Mouse (Mus musculus): ENCODE measurements at regions not wholly inside any gene's neighbourhood (a gene's known extent, or its start where the extent isn't known, plus 50 kb on each side); places are given as distances from the start of the nearest gene placed in this dataset.

- DNase-seq (ENCODE audit: low spot score) = peak; percentile 14
Observed at GRCm38 (mm10) chr8:54330106-54330505, 199.3 kb upstream of the Asb5 start.

GRCm38 (mm10) chr8:54331883-54332282, 197.5 kb upstream of the Asb5 start:
- no peak for DNase-seq (ENCODE audit: low spot score)

DNA sequence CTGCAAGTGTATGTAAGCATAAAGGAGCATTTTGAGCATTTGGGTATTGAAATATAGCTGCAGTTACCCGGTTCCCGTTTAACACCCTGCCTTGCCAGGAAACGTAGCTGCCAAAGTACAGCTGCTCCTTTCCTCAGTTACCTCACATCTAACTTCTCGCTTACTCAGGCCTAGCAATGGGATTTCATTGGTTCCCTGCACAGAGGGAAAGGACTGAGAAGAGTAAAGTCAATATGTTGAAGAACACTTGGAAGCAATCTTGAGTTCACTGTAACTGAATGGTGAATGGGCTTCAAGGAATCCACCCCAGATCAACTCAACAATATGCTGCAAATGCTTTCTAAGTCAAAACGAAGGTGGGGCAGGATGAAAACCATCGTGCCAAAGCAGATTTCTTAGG, 178.3 kb upstream of the Asb5 start:
- DNase-seq (ENCODE audit: low spot score) = no peak

GRCm38 (mm10) chr8:54361716-54362115, 167.7 kb upstream of the Asb5 start:
- no peak for DNase-seq (ENCODE audit: low spot score)

DNA sequence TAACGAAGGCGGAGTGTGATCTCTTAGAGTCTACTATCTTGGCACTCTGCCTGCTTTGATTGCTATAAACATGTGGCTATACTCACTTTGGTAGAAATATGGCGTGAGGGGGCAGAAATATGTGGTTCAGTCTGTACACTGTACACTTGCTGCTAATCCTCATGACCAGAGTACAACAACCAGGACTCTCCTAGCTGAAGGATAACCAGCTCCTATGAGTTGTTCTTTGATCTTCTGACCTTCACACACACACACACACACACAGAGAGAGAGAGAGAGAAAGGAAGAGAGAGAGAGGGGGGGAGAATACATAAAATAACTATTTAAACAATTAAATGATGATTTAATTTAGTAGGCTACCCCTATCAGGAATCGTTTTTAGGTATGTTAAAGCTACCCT, 158.9 kb upstream of the Asb5 start:
- no peak for DNase-seq (ENCODE audit: low spot score)

DNA sequence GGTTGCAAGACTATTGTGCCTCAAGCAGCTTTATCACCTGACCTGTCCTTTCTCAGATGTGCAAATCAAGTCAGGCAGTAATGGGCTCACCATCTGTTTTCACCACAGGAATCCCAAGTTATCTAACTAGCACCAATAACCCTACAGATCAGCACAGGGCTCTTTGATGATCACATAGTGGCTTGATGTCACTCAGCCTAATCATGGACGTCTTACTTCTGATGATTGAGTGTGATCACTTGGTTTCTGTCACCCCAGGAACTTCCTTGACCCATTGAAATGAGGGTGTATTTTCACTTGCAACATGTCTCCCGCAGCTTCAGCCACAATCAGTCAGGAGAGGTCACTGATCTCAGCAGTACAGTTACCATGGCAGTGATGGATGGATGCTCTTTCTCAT, 158.3 kb upstream of the Asb5 start:
- no peak for DNase-seq (ENCODE audit: low spot score)

GRCm38 (mm10) chr8:54372921-54373320, 156.5 kb upstream of the Asb5 start:
- DNase-seq (ENCODE audit: low spot score) = no peak

DNA sequence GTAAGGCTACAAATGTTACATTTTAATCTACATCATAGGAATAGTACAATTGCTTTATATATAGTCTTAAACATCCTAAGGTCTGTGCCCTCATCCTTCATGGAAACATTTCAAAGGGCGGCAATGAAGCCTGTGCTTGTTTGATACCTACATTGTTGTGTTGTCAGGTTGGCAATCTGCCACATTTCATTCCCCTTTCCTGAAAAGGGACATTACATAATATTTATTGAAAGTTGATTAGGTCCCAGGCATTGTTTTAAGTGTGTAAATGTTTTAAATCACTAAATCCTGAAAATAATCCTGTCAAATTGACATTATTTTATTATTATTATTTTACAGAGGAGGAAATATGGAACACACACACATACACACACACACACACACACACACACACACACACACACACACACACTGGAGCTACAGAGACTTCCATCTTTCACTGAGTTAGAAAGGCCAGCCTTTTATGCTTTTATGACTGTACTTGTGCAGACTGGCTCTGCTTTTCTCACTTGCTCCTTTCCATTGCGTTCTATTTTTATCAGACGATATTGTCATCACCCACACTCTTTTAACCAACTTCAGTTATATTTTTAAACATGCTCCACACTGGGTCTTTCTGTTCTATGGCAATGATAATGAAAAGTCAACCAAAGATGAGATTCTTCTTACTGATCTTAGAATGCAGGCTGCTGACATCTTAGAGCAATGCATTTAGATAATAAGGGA, 153.8 kb upstream of the Asb5 start:
- no peak for DNase-seq (ENCODE audit: low spot score)

GRCm38 (mm10) chr8:54380191-54380590, 149.2 kb upstream of the Asb5 start:
- no peak for DNase-seq (ENCODE audit: low spot score)

DNA sequence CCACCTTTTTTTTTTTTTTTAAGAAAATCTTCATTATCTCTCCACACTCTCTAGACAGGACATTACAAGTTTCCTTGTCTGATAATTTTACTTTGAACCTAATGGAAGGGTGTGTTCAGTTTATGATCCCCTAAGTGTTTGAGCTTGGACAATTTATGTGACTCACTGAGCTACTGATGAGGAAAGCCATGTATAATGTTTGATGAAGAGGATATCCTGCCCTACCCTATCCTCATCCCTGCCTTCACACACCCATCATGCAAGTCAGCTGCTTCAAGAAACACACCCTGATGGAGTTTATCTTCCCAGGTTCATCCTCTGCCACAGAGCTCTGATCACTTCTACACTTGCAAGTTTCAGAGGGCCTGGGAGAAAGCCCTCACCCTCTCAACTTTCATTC, 136.5 kb upstream of the Asb5 start:
- DNase-seq (ENCODE audit: low spot score) = no peak

DNA sequence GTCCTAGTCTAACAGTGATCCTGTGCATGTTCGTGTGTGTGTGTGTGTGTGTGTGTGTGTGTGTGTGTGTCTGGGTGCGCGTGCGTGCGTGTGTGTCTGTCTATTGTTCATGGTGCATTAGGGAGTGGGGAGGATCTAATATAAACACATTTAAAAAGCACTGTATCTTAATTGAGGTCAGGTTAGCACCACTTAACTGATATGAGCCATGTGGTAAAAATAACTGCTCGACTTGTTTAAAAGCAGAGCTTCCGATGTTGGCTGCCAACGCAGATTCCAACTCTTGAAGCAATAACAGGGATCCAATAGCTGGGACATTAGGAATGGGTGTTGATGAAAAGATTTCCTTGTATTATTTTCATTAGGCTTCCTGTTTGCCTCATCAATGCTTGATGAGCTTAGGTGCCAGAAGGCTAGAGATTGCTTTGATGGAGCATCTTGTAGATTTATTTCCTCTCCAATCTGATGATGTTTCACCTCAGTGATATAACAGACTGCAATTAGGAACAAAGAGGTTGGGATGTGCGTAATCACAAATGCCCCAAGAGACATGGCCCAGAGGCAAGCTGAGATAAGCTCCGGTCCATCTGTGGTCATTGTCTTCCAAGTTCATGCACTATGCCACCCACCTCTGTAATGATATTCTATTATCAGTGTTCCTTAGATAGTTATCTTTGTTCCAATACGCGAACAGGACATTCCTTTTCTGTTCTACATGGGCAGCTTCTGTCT, 135.7 kb upstream of the Asb5 start:
- DNase-seq (ENCODE audit: low spot score) = peak; percentile 54

- DNase-seq (ENCODE audit: low spot score) = no peak
Observed at GRCm38 (mm10) chr8:54405723-54406122, 123.7 kb upstream of the Asb5 start.

DNA sequence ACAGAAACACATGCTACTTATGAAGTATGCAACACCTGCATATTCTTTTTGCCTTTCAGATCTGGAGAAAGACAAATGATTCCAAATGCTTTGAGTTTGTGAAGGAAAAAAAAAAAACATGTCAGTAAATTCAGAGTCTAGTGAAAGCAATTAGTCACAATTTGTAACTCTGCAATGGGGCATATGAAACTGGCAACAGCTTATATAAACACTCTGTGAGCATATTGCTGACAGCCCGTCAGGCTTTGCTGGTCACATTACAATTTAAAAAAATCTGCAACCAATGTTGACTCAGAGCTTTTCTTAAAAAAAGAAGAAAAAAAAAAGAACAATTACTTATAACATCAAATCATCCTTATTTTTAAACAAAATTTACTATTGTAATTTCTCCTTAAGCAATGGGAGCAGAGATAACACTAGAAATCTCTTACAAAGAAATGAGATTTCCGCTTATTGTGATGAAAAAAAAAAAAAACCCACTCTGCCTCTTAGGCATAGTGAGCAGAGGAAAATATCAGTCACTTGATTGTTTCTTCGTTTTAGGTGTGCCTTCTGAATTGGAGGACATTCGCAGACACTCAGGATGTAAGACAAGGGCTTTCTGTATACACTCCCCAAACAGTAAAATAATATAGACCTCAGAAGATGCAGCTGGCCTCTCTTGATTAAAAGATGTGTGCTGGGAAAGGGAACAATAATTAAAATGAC, 115.1 kb upstream of the Asb5 start:
- DNase-seq (ENCODE audit: low spot score) = no peak

DNA sequence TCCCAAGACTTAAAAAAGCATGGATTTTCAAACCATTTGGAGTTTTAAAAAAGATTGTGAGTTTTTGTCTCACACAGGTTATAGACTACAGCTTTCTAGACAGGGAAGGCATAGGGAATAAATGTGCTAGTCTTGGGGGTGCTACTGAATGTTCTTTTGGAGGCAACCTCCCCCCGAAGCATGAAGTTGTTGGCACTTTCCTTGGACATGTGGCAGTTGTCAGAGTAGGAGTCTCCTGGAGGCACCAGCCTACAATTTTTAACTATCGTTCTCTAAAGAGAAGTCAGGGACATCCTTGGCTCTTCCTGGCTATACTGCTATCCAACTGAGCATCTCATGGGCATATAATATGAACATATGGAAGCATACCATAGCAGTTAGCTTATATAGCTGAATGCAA, 112.7 kb upstream of the Asb5 start:
- no peak for DNase-seq (ENCODE audit: low spot score)

DNA sequence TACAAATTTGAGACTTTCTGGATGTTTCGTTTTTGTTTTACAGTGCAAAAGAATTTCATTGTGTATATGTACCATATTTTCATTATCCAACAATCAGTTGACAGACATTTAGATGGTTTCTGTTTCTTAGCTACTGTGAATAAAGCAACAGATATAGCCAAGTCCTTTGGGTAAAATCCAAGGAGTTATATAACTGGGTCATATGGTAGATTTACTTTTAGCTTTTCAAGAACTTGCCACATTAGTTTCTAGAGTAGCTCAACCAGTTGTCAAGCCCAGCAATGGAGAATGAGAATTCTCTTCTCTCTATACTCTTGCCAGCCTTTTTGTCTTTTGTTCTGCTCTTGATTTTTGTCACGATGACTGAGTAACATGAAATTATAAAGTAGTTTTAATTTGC, 111.3 kb upstream of the Asb5 start:
- DNase-seq (ENCODE audit: low spot score) = no peak

GRCm38 (mm10) chr8:54420339-54421098, 108.9 kb upstream of the Asb5 start:
- DNase-seq (ENCODE audit: low spot score) = no peak

DNA sequence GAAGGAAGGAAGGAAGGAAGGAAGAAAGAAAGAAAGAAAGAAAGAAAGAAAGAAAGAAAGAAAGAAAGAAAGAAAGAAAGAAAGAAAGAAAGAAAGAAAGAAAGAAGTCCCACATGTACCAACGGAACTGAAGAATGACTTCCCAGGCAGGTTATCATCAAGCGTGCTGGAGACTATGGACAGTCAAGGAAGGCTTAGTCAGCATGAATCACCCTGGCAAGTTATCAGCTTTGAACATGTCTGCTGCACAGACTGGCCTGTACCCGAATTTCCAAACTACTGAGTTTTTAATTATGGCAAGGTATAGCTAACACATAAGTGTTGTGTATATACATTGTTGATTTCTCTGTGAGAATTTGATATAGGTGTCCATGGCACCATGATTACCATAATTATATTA, 104.3 kb upstream of the Asb5 start:
- no peak for DNase-seq (ENCODE audit: low spot score)

GRCm38 (mm10) chr8:54435694-54436093, 93.7 kb upstream of the Asb5 start:
- DNase-seq (ENCODE audit: low spot score) = no peak

GRCm38 (mm10) chr8:54441143-54441542, 88.2 kb upstream of the Asb5 start:
- no peak for DNase-seq (ENCODE audit: low spot score)

- DNase-seq (ENCODE audit: low spot score) = no peak
Observed at GRCm38 (mm10) chr8:54442395-54442794, 87.0 kb upstream of the Asb5 start.

- no peak for DNase-seq (ENCODE audit: low spot score)
Observed at GRCm38 (mm10) chr8:54446370-54446769, 83.0 kb upstream of the Asb5 start.

DNA sequence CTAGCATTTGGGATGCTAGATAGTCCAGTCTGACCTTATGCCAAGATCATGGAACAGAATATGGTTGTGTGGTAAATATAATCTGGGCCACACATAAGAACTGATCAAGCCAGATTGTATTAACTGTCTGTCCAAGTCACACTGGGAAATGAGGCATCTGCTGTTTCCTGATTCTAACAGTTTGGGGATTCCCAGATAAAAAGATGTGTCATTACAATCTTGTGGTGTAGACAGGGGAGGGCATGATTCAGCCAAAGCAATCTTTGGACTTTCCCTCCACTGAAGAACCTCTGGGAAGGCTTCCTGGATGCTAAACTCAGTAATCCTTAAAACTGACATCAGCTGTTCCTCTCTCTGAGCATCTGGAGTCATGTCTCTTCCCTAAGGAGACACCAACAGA, 79.6 kb upstream of the Asb5 start:
- no peak for DNase-seq (ENCODE audit: low spot score)

Data from MN1 (cell line).